Mouse (Mus musculus): Measurements from ENCODE around the gene Spem1. TPM values are rescaled to one million over a fixed set of nuclear protein-coding genes. Genes with fewer than 3 reads are reported as not detected.

The Spem1 gene
- polyA plus RNA-seq, 1 experiment from 2014 or later = not detected

GRCm38 (mm10) chr11:69837952-69838713 lies 16.2 kb upstream of the Spem1 start, which contains the start of gene Tmem256:
Gene Tmem256 (plus strand): TSS chr11:69838514.
- H3K9me3 ChIP-seq (ENCODE audit: low read length) = no peaks in the 10 kb centered on the region
- 0 out of 2 replicates have a peak, but pooled peaks cover 5% of the 10 kb centered on the region for H3K27me3 ChIP-seq (replicated peaks; ENCODE audit: insufficient read depth, low read length)
- peak within 1 kb of the TSS; percentile 90 for H3K27ac ChIP-seq (ENCODE audit: low read length)
- H3K36me3 ChIP-seq (ENCODE audit: insufficient read depth, low read length) = no peaks in the 10 kb centered on the region
- H3K4me2 ChIP-seq (replicated peaks; ENCODE audit: low read depth, low read length) = peak within 1 kb of the TSS; percentile 94
- peaks cover 11% of the 10 kb centered on the region for H3K4me1 ChIP-seq (ENCODE audit: insufficient read depth, low read depth, low read length)
- DNase-seq (ENCODE audit: low spot score) = peak; percentile 100
- peak within 1 kb of the TSS; percentile 55 for H3K4me3 ChIP-seq (ENCODE audit: low read depth, low read length)
- H3K9ac ChIP-seq (replicated peaks; ENCODE audit: low read depth) = peak within 1 kb of the TSS; percentile 69
- ATAC-seq = peak; percentile 94
- WGBS = under 1% methylated on average over 34 of the region's 34 CpGs
- no peak for TF ChIP-seq CTCF (IDR thresholded peaks at IDR 0.05)
- TF ChIP-seq EP300 (IDR thresholded peaks at IDR 0.05) = peak; percentile 86

GRCm38 (mm10) chr11:69837604-69837951 lies 15.6 kb upstream of the Spem1 start, which contains the start of gene Nlgn2:
Gene Nlgn2 (minus strand): TSS chr11:69837784.
- WGBS = under 1% methylated on average over 30 of the region's 32 CpGs
- Histone ChIP-seq H3K4me3 (ENCODE audit: low read depth, low read length) (peak within 1 kb of the TSS; percentile 55), H3K4me1 (ENCODE audit: insufficient read depth, low read depth, low read length) (peaks cover 11% of the 10 kb centered on the region), H3K36me3 (ENCODE audit: insufficient read depth, low read length) (no peaks in the 10 kb centered on the region), H3K4me2 (replicated peaks; ENCODE audit: low read depth, low read length) (peak within 1 kb of the TSS; percentile 94), H3K27ac (ENCODE audit: low read length) (peak within 1 kb of the TSS; percentile 90), H3K9ac (replicated peaks; ENCODE audit: low read depth) (peak within 1 kb of the TSS; percentile 69), H3K27me3 (replicated peaks; ENCODE audit: insufficient read depth, low read length) (0 out of 2 replicates have a peak, but pooled peaks cover 5% of the 10 kb centered on the region), H3K9me3 (ENCODE audit: low read length) (no peaks in the 10 kb centered on the region)
- no peak for DNase-seq (ENCODE audit: low spot score)
- TF ChIP-seq CTCF (IDR thresholded peaks at IDR 0.05) (peak; percentile 51), EP300 (IDR thresholded peaks at IDR 0.05) (no peak)
- peak; percentile 70 for ATAC-seq

GRCm38 (mm10) chr11:69836703-69837576 lies 15.0 kb upstream of the Spem1 start:
- H3K27ac ChIP-seq (ENCODE audit: low read length) = peak overlapping the region; percentile 90
- ATAC-seq = no peak
- 0 out of 2 replicates have a peak, but pooled peaks cover 5% of the 10 kb centered on the region for H3K27me3 ChIP-seq (replicated peaks; ENCODE audit: insufficient read depth, low read length)
- peak overlapping the region; percentile 94 for H3K4me2 ChIP-seq (replicated peaks; ENCODE audit: low read depth, low read length)
- peak overlapping the region; percentile 55 for H3K9ac ChIP-seq (replicated peaks; ENCODE audit: low read depth)
- DNase-seq (ENCODE audit: low spot score) = peak; percentile 32
- H3K9me3 ChIP-seq (ENCODE audit: low read length) = no peaks in the 10 kb centered on the region
- H3K4me3 ChIP-seq (ENCODE audit: low read depth, low read length) = peak overlapping the region; percentile 55
- H3K4me1 ChIP-seq (ENCODE audit: insufficient read depth, low read depth, low read length) = peaks cover 11% of the 10 kb centered on the region
- TF ChIP-seq CTCF (IDR thresholded peaks at IDR 0.05) = no peak
- no peak for TF ChIP-seq EP300 (IDR thresholded peaks at IDR 0.05)
- H3K36me3 ChIP-seq (ENCODE audit: insufficient read depth, low read length) = no peaks in the 10 kb centered on the region
- WGBS = 3% methylated on average over 37 of the region's 52 CpGs

GRCm38 (mm10) chr11:69835966-69836335 lies 14.0 kb upstream of the Spem1 start:
- WGBS = 0% methylated on average over 3 of the region's 4 CpGs
- H3K27ac ChIP-seq (ENCODE audit: low read length) = no peak overlapping the region
- H3K27me3 ChIP-seq (replicated peaks; ENCODE audit: insufficient read depth, low read length) = 0 out of 2 replicates have a peak, but pooled peaks cover 5% of the 10 kb centered on the region
- TF ChIP-seq EP300 (IDR thresholded peaks at IDR 0.05) = no peak
- no peak for TF ChIP-seq CTCF (IDR thresholded peaks at IDR 0.05)
- H3K9ac ChIP-seq (replicated peaks; ENCODE audit: low read depth) = no peak overlapping the region
- ATAC-seq (no peak), DNase-seq (ENCODE audit: low spot score) (no peak)
- no peak overlapping the region for H3K4me2 ChIP-seq (replicated peaks; ENCODE audit: low read depth, low read length)
- H3K9me3 ChIP-seq (ENCODE audit: low read length) = no peaks in the 10 kb centered on the region
- no peak overlapping the region for H3K4me3 ChIP-seq (ENCODE audit: low read depth, low read length)
- H3K4me1 ChIP-seq (ENCODE audit: insufficient read depth, low read depth, low read length) = peaks cover 11% of the 10 kb centered on the region
- no peaks in the 10 kb centered on the region for H3K36me3 ChIP-seq (ENCODE audit: insufficient read depth, low read length)

- DNase-seq (ENCODE audit: low spot score) (no peak), ATAC-seq (no peak)
- Histone ChIP-seq H3K4me1 (ENCODE audit: insufficient read depth, low read depth, low read length) (peaks cover 11% of the 10 kb centered on the region), H3K4me2 (replicated peaks; ENCODE audit: low read depth, low read length) (no peak overlapping the region), H3K27me3 (replicated peaks; ENCODE audit: insufficient read depth, low read length) (0 out of 2 replicates have a peak, but pooled peaks cover 5% of the 10 kb centered on the region), H3K36me3 (ENCODE audit: insufficient read depth, low read length) (no peaks in the 10 kb centered on the region), H3K9ac (replicated peaks; ENCODE audit: low read depth) (no peak overlapping the region), H3K9me3 (ENCODE audit: low read length) (no peaks in the 10 kb centered on the region), H3K27ac (ENCODE audit: low read length) (no peak overlapping the region), H3K4me3 (ENCODE audit: low read depth, low read length) (no peak overlapping the region)
- 22% methylated on average over 9 of the region's 9 CpGs for WGBS
- TF ChIP-seq EP300 (IDR thresholded peaks at IDR 0.05) (no peak), CTCF (IDR thresholded peaks at IDR 0.05) (no peak)
Measured at GRCm38 (mm10) chr11:69835326-69835965, 13.5 kb upstream of the Spem1 start.
